Mouse (Mus musculus) urinary bladder, postnatal 4 days (tissue): ENCODE data around the gene Megf11.
"Not testable (repeated sequence)": the region's sequence is repeated elsewhere in the genome, so short reads cannot be mapped to it uniquely, and the experiment has no call there.

Experiments used
- DNase-seq, 2 experiments: peaks; one replicate each; pipeline ENCODE4 v3.0.0; 2021 to 2022; ENCODE audit warnings: low spot score in 2 of 2

Megf11 gene

DNA sequence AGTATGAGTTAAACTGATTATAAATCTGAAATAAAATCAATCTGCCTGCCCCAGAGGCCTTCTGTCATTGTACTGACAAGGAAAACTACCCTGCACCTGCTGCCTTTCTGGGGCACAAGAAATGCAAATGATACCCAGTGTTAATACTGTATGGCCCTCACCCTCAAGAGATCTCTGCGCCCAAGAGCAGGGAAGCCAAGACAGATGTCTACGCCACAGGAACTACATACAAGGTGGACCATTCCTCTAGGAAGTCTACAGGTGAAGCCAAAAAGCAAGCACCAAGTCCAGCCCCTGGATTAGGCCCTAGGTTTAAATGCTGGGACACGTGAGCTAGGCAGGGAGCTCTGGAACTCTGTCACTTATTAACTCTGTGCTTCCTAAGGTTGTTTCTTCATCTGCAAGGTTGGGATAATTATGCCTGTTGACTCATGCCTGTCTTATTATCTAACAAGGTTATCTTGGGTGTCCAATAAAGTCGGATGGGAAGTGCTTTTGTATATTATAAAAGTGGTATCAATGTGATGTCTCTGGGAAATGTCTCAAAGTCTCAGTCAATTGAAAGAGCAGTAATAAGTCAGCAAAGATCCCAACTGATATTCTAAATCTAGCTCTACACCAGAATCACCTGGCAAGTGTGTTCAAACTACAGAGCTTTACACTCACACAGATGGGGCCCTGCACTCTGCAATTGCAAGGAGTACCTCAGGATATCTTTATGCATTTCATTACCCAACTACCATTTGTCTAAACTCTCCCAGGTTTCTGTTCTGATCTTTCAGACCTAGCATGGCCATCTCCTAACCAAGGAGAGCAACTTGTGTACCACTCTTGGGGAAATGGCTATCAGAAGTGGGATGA is 315.3 kb downstream of the Megf11 start:
- DNase-seq, result no peak

GRCm38 (mm10) chr9:64701651-64702050 is 316.2 kb downstream of the Megf11 start:
- DNase-seq, result no peak

GRCm38 (mm10) chr9:64702391-64702790 is 317.0 kb downstream of the Megf11 start:
- no peak for DNase-seq

- DNase-seq, result no peak
These were observed 317.5 kb downstream of the Megf11 start for GRCm38 (mm10) chr9:64702937-64703336.

DNA sequence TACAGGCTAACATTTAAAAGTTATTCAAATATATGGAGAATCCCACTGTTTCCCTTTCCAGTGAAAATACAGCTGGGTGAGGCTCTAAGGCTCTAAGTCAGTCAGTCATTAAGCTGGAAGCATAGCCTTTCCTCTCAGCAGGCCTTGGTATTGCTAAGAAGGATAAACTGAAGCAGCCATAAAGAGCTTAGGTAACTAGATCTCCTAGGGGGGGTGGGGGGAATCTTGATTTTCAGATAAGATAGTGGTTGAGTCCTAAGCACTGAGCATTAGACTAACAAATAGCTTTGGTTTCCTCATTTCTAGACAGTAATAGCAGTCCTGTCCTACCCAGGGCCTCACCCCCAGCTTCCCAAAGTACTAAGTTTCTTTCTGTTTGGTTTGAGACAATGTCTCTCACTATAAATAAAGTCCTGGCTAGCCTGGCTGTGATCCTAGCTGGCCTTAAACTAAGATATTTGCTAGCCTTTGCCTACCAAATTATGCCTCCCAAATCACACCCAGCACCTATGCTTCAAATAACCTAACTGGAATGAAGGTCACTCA is 318.1 kb downstream of the Megf11 start:
- DNase-seq, result no peak

- no peak for DNase-seq
These were observed 318.8 kb downstream of the Megf11 start for GRCm38 (mm10) chr9:64704073-64704840.

GRCm38 (mm10) chr9:64710291-64710690 is 324.9 kb downstream of the Megf11 start:
- DNase-seq, result not testable (repeated sequence)

DNA sequence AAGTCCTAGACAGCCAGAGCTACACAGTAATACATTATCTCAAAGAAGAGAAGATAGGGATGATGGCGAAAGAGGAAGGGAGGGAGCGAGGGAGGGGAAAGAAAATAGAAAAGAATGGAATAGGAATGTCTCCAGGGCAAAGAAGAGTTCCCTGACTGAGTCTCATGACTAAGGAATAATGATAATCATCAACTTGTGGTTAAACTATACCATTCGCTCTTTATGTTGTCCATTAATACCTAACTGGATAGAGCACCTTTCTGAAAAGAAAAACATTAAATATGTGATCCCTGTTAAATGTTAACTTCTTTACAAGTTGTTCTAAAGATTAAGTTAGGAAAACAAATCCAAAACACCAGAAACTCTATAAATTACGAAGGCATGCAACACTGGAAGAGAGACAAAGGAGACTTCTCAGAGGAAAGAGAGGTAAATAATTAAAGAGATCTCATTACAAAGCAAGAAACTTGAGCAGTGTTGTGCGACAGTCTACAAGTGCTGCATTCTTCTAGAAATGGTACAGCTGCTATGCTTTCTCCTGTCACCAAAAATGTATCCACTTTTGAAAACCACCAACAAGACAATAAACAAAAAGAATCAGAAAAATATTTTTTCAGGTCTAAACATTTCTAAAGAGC is 334.2 kb downstream of the Megf11 start:
- DNase-seq, result no peak

DNA sequence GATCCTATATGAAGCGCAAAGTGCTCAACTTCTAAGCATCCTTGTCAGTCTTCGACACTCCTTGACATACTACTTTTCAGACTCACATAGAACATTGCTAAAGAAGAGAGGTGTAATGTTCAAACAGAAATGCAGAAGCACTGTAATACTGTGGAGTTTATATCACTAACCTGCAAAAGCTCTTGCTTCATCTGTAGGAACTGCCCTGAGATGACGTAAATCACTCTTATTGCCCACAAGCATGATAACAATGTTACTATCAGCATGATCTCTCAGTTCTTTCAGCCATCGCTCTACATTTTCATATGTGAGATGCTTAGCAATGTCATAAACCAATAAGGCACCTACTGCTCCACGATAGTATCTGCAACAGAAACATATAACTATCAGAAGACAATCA is 341.0 kb downstream of the Megf11 start:
- no peak for DNase-seq

DNA sequence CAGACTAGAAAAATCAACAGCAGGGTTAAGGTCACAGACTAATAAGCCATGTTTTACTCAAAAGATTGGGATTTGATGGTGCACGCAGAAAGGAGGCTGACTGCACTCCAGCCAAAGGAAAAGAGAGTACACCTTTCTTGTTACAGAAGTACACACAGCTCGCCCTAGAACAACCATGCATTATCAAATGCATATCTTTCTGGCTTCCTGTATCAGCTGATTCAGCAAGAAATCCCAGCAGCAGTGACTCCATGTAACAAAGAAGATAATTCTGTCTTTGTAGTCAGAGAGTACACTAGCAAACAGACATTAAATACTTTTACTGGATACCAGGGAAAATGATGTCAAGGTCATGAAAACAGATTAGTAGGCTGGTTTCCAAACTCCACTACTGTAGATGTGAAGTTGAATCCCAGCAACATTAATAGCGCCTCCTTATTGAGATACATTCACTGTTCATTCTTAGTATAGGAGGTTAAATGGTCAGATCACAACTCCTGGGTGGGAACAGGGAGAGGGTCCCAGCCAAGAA is 345.7 kb downstream of the Megf11 start:
- DNase-seq, result no peak

- no peak for DNase-seq
These were observed 348.7 kb downstream of the Megf11 start for GRCm38 (mm10) chr9:64734166-64734565.

DNA sequence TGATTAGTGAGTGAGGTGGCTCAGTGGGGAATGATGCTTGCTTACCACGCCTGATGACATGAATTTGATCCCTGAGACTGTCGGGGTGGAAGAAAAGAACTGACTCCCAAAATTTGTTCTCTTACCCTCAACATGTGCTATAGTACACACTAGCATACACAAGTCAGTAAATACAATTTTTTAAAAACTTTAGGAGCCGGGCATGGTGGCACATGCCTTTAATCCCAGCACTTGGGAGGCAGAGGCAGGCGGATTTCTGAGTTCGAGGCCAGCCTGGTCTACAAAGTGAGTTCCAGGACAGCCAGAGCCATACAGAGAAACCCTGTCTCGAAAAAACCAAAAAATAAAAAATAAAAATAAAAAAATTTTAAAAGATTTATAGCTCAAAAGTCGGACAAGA is 349.6 kb downstream of the Megf11 start:
- not testable (repeated sequence) for DNase-seq

- DNase-seq, result no peak
These were observed 350.7 kb downstream of the Megf11 start for GRCm38 (mm10) chr9:64736076-64736638.

GRCm38 (mm10) chr9:64736639-64737405 is 351.4 kb downstream of the Megf11 start:
- DNase-seq, result peak in 1 of 2 experiments; percentile 49

- DNase-seq, result peak; percentile 93 to 97
These were observed 352.2 kb downstream of the Megf11 start, which contains the start of gene Rab11a for GRCm38 (mm10) chr9:64737406-64738201. Gene Rab11a (minus strand): TSS chr9:64737758.

DNA sequence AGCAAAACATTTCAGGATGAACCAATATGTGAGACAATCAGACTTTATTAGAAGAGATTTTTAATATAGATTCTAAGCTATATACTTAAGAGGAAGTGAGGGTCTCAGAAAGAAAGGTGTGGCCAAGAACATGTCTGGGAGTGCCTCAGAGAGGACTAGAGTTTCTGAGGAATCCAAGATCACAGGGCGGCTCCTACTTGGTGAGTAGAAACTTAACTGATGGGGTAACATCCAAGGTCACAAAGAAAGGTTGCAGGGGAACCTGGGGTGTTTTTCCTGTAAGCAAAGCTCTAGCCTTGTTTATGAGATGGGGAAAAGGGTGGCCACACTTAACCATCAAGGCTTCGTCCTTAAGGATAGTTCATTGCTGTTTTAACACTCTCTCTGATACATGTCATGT is 353.6 kb downstream of the Megf11 start:
- DNase-seq, result no peak

DNA sequence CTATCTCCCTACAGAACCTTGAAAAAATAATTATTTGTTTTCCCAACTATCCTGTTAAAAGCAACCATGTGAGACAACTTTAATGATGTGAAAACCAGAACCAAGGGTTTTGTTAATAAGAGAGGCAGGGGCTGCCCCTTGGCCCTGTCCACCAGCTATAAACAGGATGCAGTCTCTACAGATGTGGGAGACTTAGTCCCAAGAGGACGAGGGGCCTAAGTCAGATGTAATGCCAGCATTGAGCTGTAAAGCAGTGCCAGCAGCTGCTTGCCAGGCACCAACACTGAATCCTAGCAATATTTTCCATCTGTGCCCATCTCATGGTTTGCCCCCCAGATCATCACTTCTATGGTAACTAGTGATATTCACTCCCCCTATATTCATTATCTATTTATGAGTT is 357.0 kb downstream of the Megf11 start:
- no peak for DNase-seq

- DNase-seq, result no peak
These were observed 362.3 kb downstream of the Megf11 start for GRCm38 (mm10) chr9:64747735-64748134.

DNA sequence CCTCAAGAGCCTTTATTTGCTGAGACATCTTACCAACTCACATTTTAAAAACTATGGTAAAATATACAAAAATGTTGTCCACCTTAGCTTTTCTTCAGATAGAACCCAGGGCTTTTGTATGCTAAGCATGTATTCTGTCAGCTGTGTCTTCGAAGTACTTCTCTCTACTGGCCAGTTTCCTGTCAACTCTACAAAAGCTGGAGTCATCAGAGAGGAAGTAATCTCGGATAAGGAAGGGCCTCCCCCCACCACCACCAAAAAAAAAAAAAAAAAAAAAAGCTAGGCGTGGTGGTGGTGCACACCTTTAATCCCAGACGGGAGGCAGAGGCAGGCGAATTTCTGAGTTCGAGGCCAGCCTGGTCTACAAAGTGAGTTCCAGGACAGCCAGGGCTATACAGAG is 363.9 kb downstream of the Megf11 start:
- DNase-seq, result no peak

DNA sequence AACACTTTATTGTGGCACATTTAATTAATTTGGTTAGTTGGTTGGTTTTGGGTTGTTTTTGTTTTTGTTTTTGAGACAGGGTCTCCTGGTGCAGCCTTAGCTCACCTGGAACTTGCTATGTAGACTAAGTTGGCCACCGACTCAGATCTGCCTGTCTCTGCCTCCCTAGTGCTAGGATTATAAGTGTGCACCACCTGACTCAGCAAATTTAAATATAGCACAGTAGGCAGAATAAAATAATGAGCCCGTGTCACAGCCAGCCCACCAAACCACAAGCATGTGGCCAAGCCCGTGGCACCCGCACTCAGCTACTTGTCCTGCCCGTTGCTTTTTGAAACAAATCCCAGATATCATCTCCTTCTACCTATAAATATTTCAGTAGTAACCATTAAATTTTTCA is 367.1 kb downstream of the Megf11 start:
- no peak for DNase-seq
